Mouse (Mus musculus): ENCODE results near the gene Kif1c. TPM values are rescaled to one million over a fixed set of nuclear protein-coding genes. Genes with fewer than 3 reads are reported as not detected.

The Kif1c gene
- polyA plus RNA-seq, 1 experiment: 94.9 TPM

GRCm38 (mm10) chr11:70724706-70725105 is 24.4 kb downstream of the Kif1c start:
- peak; percentile 85 for DNase-seq
- TF ChIP-seq CTCF (conservative IDR thresholded peaks at IDR 0.05; ENCODE audit: insufficient read depth, insufficient read length, low read depth, low read length) (no peak), POLR2A (IDR thresholded peaks at IDR 0.05; ENCODE audit: low read depth, low read length) (no peak)
- WGBS: 52% methylated on average over 9 of the region's 9 CpGs
- Histone ChIP-seq H3K4me3 (ENCODE audit: insufficient read depth, low read depth, low read length) (no peak overlapping the region), H3K4me1 (ENCODE audit: control insufficient read depth, insufficient read depth, low read length) (peaks cover 6% of the 10 kb centered on the region; the same call in 1 of the 2 replicates), H3K36me3 (ENCODE audit: control insufficient read depth, insufficient read depth, low read length) (peaks cover 8% of the 10 kb centered on the region), H3K27me3 (replicated peaks; ENCODE audit: control insufficient read depth, insufficient read depth, low read length) (no peaks in the 10 kb centered on the region), H3K27ac (ENCODE audit: insufficient read depth, low read depth, low read length) (no peak overlapping the region)

DNA sequence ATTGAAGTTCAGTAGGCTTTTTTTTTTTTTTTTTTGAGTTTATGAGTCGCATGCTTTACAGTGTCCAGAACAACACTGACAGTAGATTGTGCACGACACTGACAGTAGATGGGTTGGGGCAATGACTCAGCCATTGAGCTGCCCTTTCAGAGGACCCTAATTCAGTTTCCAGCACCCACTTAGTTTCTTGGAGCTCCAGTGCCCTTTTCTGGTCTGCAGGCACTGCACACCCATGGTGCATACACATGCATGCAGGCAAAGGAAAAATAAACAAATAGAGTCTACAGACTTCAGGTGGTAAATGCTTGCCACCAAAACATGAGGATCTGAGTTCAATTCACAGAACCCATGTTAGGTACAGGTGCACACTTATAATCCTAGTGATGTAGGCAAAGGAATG is 26.2 kb downstream of the Kif1c start:
- no peak overlapping the region for H3K4me3 ChIP-seq (ENCODE audit: insufficient read depth, low read depth, low read length)
- H3K36me3 ChIP-seq (ENCODE audit: control insufficient read depth, insufficient read depth, low read length): peaks cover 8% of the 10 kb centered on the region
- DNase-seq: no peak
- TF ChIP-seq CTCF (conservative IDR thresholded peaks at IDR 0.05; ENCODE audit: insufficient read depth, insufficient read length, low read depth, low read length) (no peak), POLR2A (IDR thresholded peaks at IDR 0.05; ENCODE audit: low read depth, low read length) (no peak)
- 88% methylated on average over 2 of the region's 2 CpGs for WGBS
- no peaks in the 10 kb centered on the region for H3K27me3 ChIP-seq (replicated peaks; ENCODE audit: control insufficient read depth, insufficient read depth, low read length)
- no peak overlapping the region for H3K27ac ChIP-seq (ENCODE audit: insufficient read depth, low read depth, low read length)
- peaks cover 14% of the 10 kb centered on the region; the same call in 1 of the 2 replicates for H3K4me1 ChIP-seq (ENCODE audit: control insufficient read depth, insufficient read depth, low read length)

- H3K27ac ChIP-seq (ENCODE audit: insufficient read depth, low read depth, low read length): no peak overlapping the region
- 88% methylated on average over 5 of the region's 5 CpGs for WGBS
- H3K27me3 ChIP-seq (replicated peaks; ENCODE audit: control insufficient read depth, insufficient read depth, low read length): no peaks in the 10 kb centered on the region
- no peak overlapping the region for H3K4me3 ChIP-seq (ENCODE audit: insufficient read depth, low read depth, low read length)
- H3K4me1 ChIP-seq (ENCODE audit: control insufficient read depth, insufficient read depth, low read length): peaks cover 14% of the 10 kb centered on the region; the same call in 1 of the 2 replicates
- TF ChIP-seq CTCF (conservative IDR thresholded peaks at IDR 0.05; ENCODE audit: insufficient read depth, insufficient read length, low read depth, low read length) (no peak), POLR2A (IDR thresholded peaks at IDR 0.05; ENCODE audit: low read depth, low read length) (no peak)
- H3K36me3 ChIP-seq (ENCODE audit: control insufficient read depth, insufficient read depth, low read length): peaks cover 8% of the 10 kb centered on the region
- no peak for DNase-seq
Measured at GRCm38 (mm10) chr11:70727385-70727784, 27.0 kb downstream of the Kif1c start.

DNA sequence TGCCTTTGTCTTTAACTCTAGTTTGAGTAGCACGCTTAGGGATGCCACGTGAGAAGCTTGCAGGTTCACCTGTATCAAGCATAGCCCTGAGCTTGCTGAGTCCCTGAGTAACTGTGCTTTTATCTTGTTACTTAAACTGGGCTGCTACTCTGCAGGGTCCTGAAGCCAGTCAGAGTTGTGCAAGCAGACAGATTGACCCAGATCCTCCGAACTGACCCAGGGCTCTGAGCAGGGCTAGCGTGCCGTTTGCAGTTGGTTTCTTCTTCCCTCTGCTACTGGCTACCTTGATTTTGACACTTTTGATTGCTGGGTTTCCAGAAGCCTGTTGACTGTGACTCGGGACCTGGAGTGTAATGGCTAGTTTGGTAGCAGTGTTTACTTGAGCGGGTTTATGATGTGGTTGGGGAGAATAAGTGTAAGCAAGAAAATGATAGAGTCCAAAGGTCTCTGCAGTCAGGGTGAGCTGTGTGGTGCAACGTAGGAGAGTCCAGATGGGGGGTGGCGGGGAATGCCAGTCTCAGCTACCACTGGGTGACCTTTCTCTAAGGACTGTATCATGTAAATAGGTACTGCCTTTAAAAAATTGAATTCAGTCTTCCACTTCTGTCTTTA is 30.2 kb downstream of the Kif1c start:
- peaks cover 7% of the 10 kb centered on the region; the same call in 1 of the 2 replicates for H3K4me1 ChIP-seq (ENCODE audit: control insufficient read depth, insufficient read depth, low read length)
- H3K27ac ChIP-seq (ENCODE audit: insufficient read depth, low read depth, low read length): peak overlapping the region; percentile 24
- peaks cover 5% of the 10 kb centered on the region for H3K36me3 ChIP-seq (ENCODE audit: control insufficient read depth, insufficient read depth, low read length)
- WGBS: 47% methylated on average over 9 of the region's 9 CpGs
- TF ChIP-seq CTCF (conservative IDR thresholded peaks at IDR 0.05; ENCODE audit: insufficient read depth, insufficient read length, low read depth, low read length) (no peak), POLR2A (IDR thresholded peaks at IDR 0.05; ENCODE audit: low read depth, low read length) (no peak)
- DNase-seq: peak; percentile 81
- no peaks in the 10 kb centered on the region for H3K27me3 ChIP-seq (replicated peaks; ENCODE audit: control insufficient read depth, insufficient read depth, low read length)
- no peak overlapping the region for H3K4me3 ChIP-seq (ENCODE audit: insufficient read depth, low read depth, low read length)

DNA sequence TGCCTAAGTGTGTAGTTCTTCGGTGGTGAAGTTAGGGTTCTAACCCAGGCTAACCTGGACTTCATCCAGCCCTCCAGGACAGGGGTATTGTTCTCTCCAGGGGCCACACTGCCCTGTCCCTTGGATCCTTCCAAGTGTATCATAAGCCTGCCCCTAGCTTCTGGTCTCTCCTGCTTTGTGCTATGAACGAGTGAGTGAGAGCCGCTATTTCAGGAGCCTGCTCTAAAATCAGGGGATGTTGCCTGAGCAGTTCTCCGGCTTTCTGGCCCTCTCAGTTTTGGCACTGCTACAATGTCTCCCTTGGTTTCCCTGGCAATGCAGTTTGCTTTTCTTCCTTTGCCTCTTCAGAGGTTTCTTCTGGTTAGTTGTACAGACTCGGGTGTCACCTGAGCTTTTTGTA is 30.8 kb downstream of the Kif1c start:
- DNase-seq: no peak
- Histone ChIP-seq H3K27me3 (replicated peaks; ENCODE audit: control insufficient read depth, insufficient read depth, low read length) (no peaks in the 10 kb centered on the region), H3K36me3 (ENCODE audit: control insufficient read depth, insufficient read depth, low read length) (peaks cover 2% of the 10 kb centered on the region), H3K4me1 (ENCODE audit: control insufficient read depth, insufficient read depth, low read length) (peaks cover 7% of the 10 kb centered on the region; the same call in 1 of the 2 replicates), H3K4me3 (ENCODE audit: insufficient read depth, low read depth, low read length) (no peak overlapping the region), H3K27ac (ENCODE audit: insufficient read depth, low read depth, low read length) (peak overlapping the region; percentile 24)
- 34% methylated on average over 5 of the region's 5 CpGs for WGBS
- TF ChIP-seq POLR2A (IDR thresholded peaks at IDR 0.05; ENCODE audit: low read depth, low read length) (no peak), CTCF (conservative IDR thresholded peaks at IDR 0.05; ENCODE audit: insufficient read depth, insufficient read length, low read depth, low read length) (no peak)

GRCm38 (mm10) chr11:70733256-70733655 is 32.9 kb downstream of the Kif1c start:
- no peaks in the 10 kb centered on the region; the same call in 1 of the 2 replicates for H3K36me3 ChIP-seq (ENCODE audit: control insufficient read depth, insufficient read depth, low read length)
- H3K4me1 ChIP-seq (ENCODE audit: control insufficient read depth, insufficient read depth, low read length): peaks cover 7% of the 10 kb centered on the region; the same call in 1 of the 2 replicates
- H3K27ac ChIP-seq (ENCODE audit: insufficient read depth, low read depth, low read length): no peak overlapping the region
- TF ChIP-seq CTCF (conservative IDR thresholded peaks at IDR 0.05; ENCODE audit: insufficient read depth, insufficient read length, low read depth, low read length) (no peak), POLR2A (IDR thresholded peaks at IDR 0.05; ENCODE audit: low read depth, low read length) (no peak)
- no peak overlapping the region for H3K4me3 ChIP-seq (ENCODE audit: insufficient read depth, low read depth, low read length)
- 76% methylated on average over 5 of the region's 5 CpGs for WGBS
- no peak for DNase-seq
- H3K27me3 ChIP-seq (replicated peaks; ENCODE audit: control insufficient read depth, insufficient read depth, low read length): no peaks in the 10 kb centered on the region

DNA sequence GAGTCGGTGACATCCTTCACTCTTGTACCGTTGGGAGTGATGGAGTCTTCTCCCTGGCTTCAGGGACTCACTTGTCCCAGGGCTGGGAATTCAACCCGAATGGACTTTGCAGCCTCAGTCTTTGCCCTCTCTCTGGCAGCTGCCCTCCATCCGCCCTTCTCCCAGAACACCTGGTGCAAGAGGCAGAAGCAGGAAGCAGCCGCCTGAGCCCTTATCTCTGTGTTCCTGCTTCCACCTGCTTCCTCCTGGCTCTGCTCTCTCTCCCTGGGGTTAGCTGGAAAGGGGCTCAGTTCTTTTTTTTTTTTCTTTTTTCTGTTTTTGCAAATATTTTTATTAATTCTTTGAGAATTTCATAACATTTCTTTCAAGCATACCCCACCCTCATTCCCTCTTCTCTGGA is 37.4 kb downstream of the Kif1c start:
- Histone ChIP-seq H3K27ac (ENCODE audit: insufficient read depth, low read depth, low read length) (no peak overlapping the region), H3K4me1 (ENCODE audit: control insufficient read depth, insufficient read depth, low read length) (no peaks in the 10 kb centered on the region), H3K36me3 (ENCODE audit: control insufficient read depth, insufficient read depth, low read length) (no peaks in the 10 kb centered on the region), H3K27me3 (replicated peaks; ENCODE audit: control insufficient read depth, insufficient read depth, low read length) (no peaks in the 10 kb centered on the region), H3K4me3 (ENCODE audit: insufficient read depth, low read depth, low read length) (no peak overlapping the region)
- TF ChIP-seq CTCF (conservative IDR thresholded peaks at IDR 0.05; ENCODE audit: insufficient read depth, insufficient read length, low read depth, low read length): no peak
- TF ChIP-seq POLR2A (IDR thresholded peaks at IDR 0.05; ENCODE audit: low read depth, low read length): no peak
- WGBS: 48% methylated on average over 5 of the region's 5 CpGs
- peak; percentile 42 for DNase-seq

Data from kidney, adult 2 months (tissue).